Mouse (Mus musculus): ENCODE data around the gene Card11.

GRCm38 (mm10) chr5:141004078-141004763 lies 3.8 kb upstream of the Card11 start:
- TF ChIP-seq GATA1 (IDR thresholded peaks at IDR 0.05; ENCODE audit: borderline replicate concordance, low read length) (no peak), FLI1 (IDR thresholded peaks at IDR 0.05; ENCODE audit: low read length) (no peak)
